ENCODE assay signal across 30 mouse cellular contexts in the genomic region with DNA sequence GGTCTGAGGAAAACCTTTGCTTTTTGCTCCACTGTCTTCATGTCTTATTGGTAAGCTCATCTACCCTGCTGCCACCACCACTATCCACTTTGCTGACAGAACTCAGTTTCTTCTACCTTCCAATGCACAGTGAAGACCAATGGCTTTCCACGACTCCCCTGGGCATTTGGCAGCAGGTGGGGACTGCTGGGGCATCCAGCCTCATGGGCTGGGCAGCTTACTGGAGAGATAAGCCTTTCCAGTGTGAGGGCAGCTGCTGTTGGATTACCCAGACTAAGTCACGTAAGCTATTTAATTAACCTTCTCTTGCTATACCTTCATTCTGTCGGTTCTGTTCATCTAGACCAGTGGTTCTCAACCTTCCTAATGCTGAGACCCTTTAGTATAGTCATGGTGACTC.
"Had no signal": no experiment of that assay in that cellular context is flagged by ENCODE, and none has a peak within 500 bp of the region (broad histone marks: within the 10 kb centered on the region; RNA-seq: fewer than 3 reads in every experiment).

No protein-coding gene starts in this region.

- DNase-seq: left cerebral cortex, postnatal 4 days; liver; liver, embryonic 13.5 days; liver, postnatal 0 days; lung, adult 18-20 months; lung, adult 2 months; lung, embryonic 14.5 days; lung, postnatal 10 days; lung, postnatal 14 days; lung, postnatal 36 days; lung, postnatal 4 days; midbrain, embryonic 14.5 days had no signal

- H3K27ac ChIP-seq: limb, embryonic 10.5 days; limb, embryonic 12.5 days; limb, embryonic 13.5 days; limb, embryonic 15.5 days; liver, embryonic 12.5 days; liver, embryonic 13.5 days; liver, embryonic 14.5 days; liver, embryonic 15.5 days; lung, embryonic 15.5 days; macrophage; midbrain, embryonic 10.5 days; midbrain, embryonic 12.5 days; midbrain, embryonic 13.5 days; midbrain, embryonic 15.5 days; neural tube, embryonic 12.5 days had no signal

- H3K27me3 ChIP-seq: limb, embryonic 12.5 days; limb, embryonic 13.5 days; limb, embryonic 15.5 days; liver, embryonic 12.5 days; liver, embryonic 13.5 days; liver, embryonic 15.5 days; lung, embryonic 15.5 days; megakaryocyte, embryonic 14.5 days; midbrain, embryonic 12.5 days; midbrain, embryonic 13.5 days; midbrain, embryonic 15.5 days; neural tube, embryonic 12.5 days had no signal

- ATAC-seq: liver, embryonic 12.5 days; liver, postnatal 0 days; lung, postnatal 0 days; midbrain, embryonic 13.5 days; midbrain, embryonic 15.5 days; midbrain, embryonic 16.5 days had no signal

- H3K36me3 ChIP-seq: limb, embryonic 10.5 days; limb, embryonic 12.5 days; limb, embryonic 13.5 days; limb, embryonic 15.5 days; liver, embryonic 12.5 days; liver, embryonic 13.5 days; liver, embryonic 15.5 days; lung, embryonic 15.5 days; midbrain, embryonic 12.5 days; neural tube, embryonic 12.5 days had no signal

- H3K4me3 ChIP-seq: limb, embryonic 10.5 days; limb, embryonic 12.5 days; limb, embryonic 13.5 days; limb, embryonic 15.5 days; liver, embryonic 12.5 days; liver, embryonic 13.5 days; liver, embryonic 15.5 days; lung, embryonic 15.5 days; megakaryocyte, embryonic 14.5 days; midbrain, embryonic 10.5 days; midbrain, embryonic 12.5 days; midbrain, embryonic 13.5 days; midbrain, embryonic 15.5 days; myocyte; neural tube, embryonic 12.5 days had no signal
